Mouse (Mus musculus) MEL (cell line): Measurements from ENCODE around the gene Polr2h. TPM values are rescaled to one million over a fixed set of nuclear protein-coding genes. Genes with fewer than 3 reads are reported as not detected.

ENCODE experiments used
- DNase-seq: peaks from one replicate; pipeline ENCODE4 v3.0.0; 2011; ENCODE audit warnings: low read depth, low spot score
- H3K27ac ChIP-seq: 2 replicates; pipeline ENCODE4 v1.5.1; 2012; ENCODE audit warnings: low read depth, mild to moderate bottlenecking, control low read depth, low read length, moderate library complexity; ENCODE audit not compliant: control insufficient read depth
- H3K27me3 ChIP-seq, 2 experiments: fragments of 150-350 bp in 1 of 2; sonication (generic) in 1 of 2; 2 replicates each; pipeline ENCODE4 v1.6.1; 2012; ENCODE audit warnings: low read length in 2 of 2, mild to moderate bottlenecking in 2 of 2, improper control_type of control experiment in 1 of 2, moderate library complexity in 1 of 2; ENCODE audit not compliant: insufficient read depth in 2 of 2, control insufficient read depth in 1 of 2
- H3K36me3 ChIP-seq, 2 experiments: 2 replicates each; pipeline ENCODE4 v1.6.1; 2012 to 2014; ENCODE audit warnings: low read length in 2 of 2, improper control_type of control experiment in 1 of 2, inconsistent platforms in 1 of 2, mild to moderate bottlenecking in 1 of 2; ENCODE audit not compliant: insufficient read depth in 2 of 2, control insufficient read depth in 1 of 2
- H3K4me1 ChIP-seq, 2 experiments: fragments of 150-350 bp in 1 of 2; sonication (generic) in 1 of 2; 2 replicates each; pipeline ENCODE4 v1.6.1; 2012; ENCODE audit warnings: low read length in 2 of 2, improper control_type of control experiment in 1 of 2, mild to moderate bottlenecking in 1 of 2; ENCODE audit not compliant: insufficient read depth in 2 of 2, control insufficient read depth in 1 of 2
- H3K4me3 ChIP-seq, 2 experiments: fragments of 150-350 bp in 1 of 2; sonication (generic) in 1 of 2; 2 replicates each; pipeline ENCODE4 v1.5.1; 2012; ENCODE audit warnings: low read depth in 2 of 2, low read length in 2 of 2, mild to moderate bottlenecking in 2 of 2, moderate library complexity in 2 of 2, control low read depth in 1 of 2, improper control_type of control experiment in 1 of 2; ENCODE audit not compliant: control insufficient read depth in 1 of 2, insufficient read depth in 1 of 2
- H3K79me2 ChIP-seq: 2 replicates; pipeline ENCODE4 v1.6.1; 2012; ENCODE audit warnings: mild to moderate bottlenecking, low read length, moderate library complexity; ENCODE audit not compliant: control insufficient read depth, poor library complexity, insufficient read depth
- H3K9ac ChIP-seq: 2 replicates; pipeline ENCODE4 v1.6.1; 2012; ENCODE audit warnings: low read depth, mild to moderate bottlenecking, control low read depth, low read length, moderate library complexity; ENCODE audit not compliant: control insufficient read depth, poor library complexity, severe bottlenecking
- H3K9me3 ChIP-seq: fragments of 150-350 bp; sonication (generic); replicated peaks from 2 replicates; pipeline ENCODE4 v1.6.1; 2012; ENCODE audit warnings: mild to moderate bottlenecking, low read length, improper control_type of control experiment, moderate library complexity; ENCODE audit not compliant: insufficient read depth
- CHD2 ChIP-seq: IDR thresholded peaks from 2 replicates; pipeline ENCODE4 v1.6.1; 2011; ENCODE audit warnings: low read length, improper control_type of control experiment
- E2F4 ChIP-seq: IDR thresholded peaks from 2 replicates; pipeline ENCODE4 v1.6.1; 2011; ENCODE audit warnings: low read depth, low read length, improper control_type of control experiment, borderline replicate concordance
- ELF1 ChIP-seq: IDR thresholded peaks from 2 replicates; pipeline ENCODE4 v1.6.1; 2014; ENCODE audit warnings: low read depth, mild to moderate bottlenecking, inconsistent platforms, low read length, improper control_type of control experiment, moderate library complexity
- EP300 ChIP-seq, 2 experiments: IDR thresholded peaks; 2 replicates each; pipeline ENCODE4 v1.6.1; 2011; ENCODE audit warnings: improper control_type of control experiment in 2 of 2, low read length in 2 of 2, low read depth in 1 of 2, mild to moderate bottlenecking in 1 of 2
- HCFC1 ChIP-seq: IDR thresholded peaks from 2 replicates; pipeline ENCODE4 v1.6.1; 2012; ENCODE audit warnings: low read depth, mild to moderate bottlenecking, inconsistent platforms, low read length, improper control_type of control experiment, moderate library complexity
- KAT2A ChIP-seq: conservative IDR thresholded peaks from 2 replicates; pipeline ENCODE4 v1.6.1; 2012; ENCODE audit warnings: low read depth, low read length, improper control_type of control experiment, inconsistent platforms
- MAFK ChIP-seq: IDR thresholded peaks from 2 replicates; pipeline ENCODE4 v1.6.1; 2011; ENCODE audit warnings: low read depth, mild to moderate bottlenecking, low read length, improper control_type of control experiment, borderline replicate concordance
- MAZ ChIP-seq: IDR thresholded peaks from 2 replicates; pipeline ENCODE4 v1.6.1; 2012; ENCODE audit warnings: low read depth, mild to moderate bottlenecking, inconsistent platforms, low read length, improper control_type of control experiment
- MEF2A ChIP-seq: IDR thresholded peaks from 2 replicates; pipeline ENCODE4 v1.6.1; 2014; ENCODE audit warnings: low read depth, mild to moderate bottlenecking, inconsistent platforms, low read length, improper control_type of control experiment; ENCODE audit not compliant: poor library complexity, insufficient replicate concordance, severe bottlenecking; ENCODE audit errors: extremely low read depth
- MYC ChIP-seq: IDR thresholded peaks from 2 replicates; pipeline ENCODE4 v1.6.1; 2011; ENCODE audit warnings: low read depth, mild to moderate bottlenecking, low read length, improper control_type of control experiment, moderate library complexity
- NELFE ChIP-seq: IDR thresholded peaks from 2 replicates; pipeline ENCODE4 v1.6.1; 2011; ENCODE audit warnings: low read depth, low read length, improper control_type of control experiment
- POLR2A ChIP-seq, 2 experiments: IDR thresholded peaks; 2 replicates each; pipeline ENCODE4 v1.6.1; 2011 to 2012; ENCODE audit warnings: low read length in 2 of 2, mild to moderate bottlenecking in 2 of 2, control low read depth in 1 of 2, improper control_type of control experiment in 1 of 2, low read depth in 1 of 2, moderate library complexity in 1 of 2; ENCODE audit not compliant: control insufficient read depth in 1 of 2, insufficient read depth in 1 of 2, poor library complexity in 1 of 2
- POLR2AphosphoS2 ChIP-seq: IDR thresholded peaks from 2 replicates; pipeline ENCODE4 v1.6.1; 2011; ENCODE audit warnings: low read length, improper control_type of control experiment
- RCOR1 ChIP-seq: IDR thresholded peaks from 2 replicates; pipeline ENCODE4 v1.6.1; 2012; ENCODE audit warnings: low read depth, mild to moderate bottlenecking, inconsistent platforms, low read length, improper control_type of control experiment
- TAL1 ChIP-seq: IDR thresholded peaks from 2 replicates; pipeline ENCODE4 v1.6.1; 2012; ENCODE audit warnings: mild to moderate bottlenecking, inconsistent platforms, low read length, moderate library complexity, mixed read lengths
- TCF12 ChIP-seq: IDR thresholded peaks from 2 replicates; pipeline ENCODE4 v1.6.1; 2014; ENCODE audit warnings: low read depth, mild to moderate bottlenecking, inconsistent platforms, low read length, improper control_type of control experiment, moderate library complexity
- UBTF ChIP-seq: IDR thresholded peaks from 2 replicates; pipeline ENCODE4 v1.6.1; 2012; ENCODE audit warnings: low read depth, mild to moderate bottlenecking, inconsistent platforms, low read length, improper control_type of control experiment, moderate library complexity, borderline replicate concordance; ENCODE audit not compliant: insufficient read depth
- USF2 ChIP-seq, 2 experiments: IDR thresholded peaks; 2 replicates each; pipeline ENCODE4 v1.6.1; 2011 to 2012; ENCODE audit warnings: improper control_type of control experiment in 2 of 2, low read length in 2 of 2, borderline replicate concordance in 1 of 2, inconsistent platforms in 1 of 2, low read depth in 1 of 2, mild to moderate bottlenecking in 1 of 2; ENCODE audit not compliant: insufficient read depth in 1 of 2
- ZKSCAN1 ChIP-seq: IDR thresholded peaks from 2 replicates; pipeline ENCODE4 v1.6.1; 2012; ENCODE audit warnings: low read depth, mild to moderate bottlenecking, inconsistent platforms, low read length, improper control_type of control experiment, moderate library complexity
- ZNF384 ChIP-seq: IDR thresholded peaks from 2 replicates; pipeline ENCODE4 v1.6.1; 2012; ENCODE audit warnings: low read depth, mild to moderate bottlenecking, inconsistent platforms, low read length, improper control_type of control experiment
- polyA plus RNA-seq, 2 experiments: library from polyadenylated mRNA; stranded (reverse) in 1 of 2; unstranded in 1 of 2; fragments of >175 nt in 1 of 2; fragments of >200 nt in 1 of 2; gene quantifications; 2 replicates each; pipeline versions ENCODE4 v1.2.1 to v1.2.4; 2012; ENCODE audit warnings: low replicate concordance in 2 of 2, low read depth in 1 of 2; ENCODE audit not compliant: insufficient read length in 2 of 2, insufficient read depth in 1 of 2, missing spikeins in 1 of 2
- total RNA-seq: library from RNA; depleted of rRNA; stranded (reverse); fragments of 300-350 nt; gene quantifications from 2 replicates; pipeline ENCODE4 v1.2.3, GENCODE M21; 2012

Polr2h gene
- total and polyA plus RNA-seq, 3 experiments = 95.4 to 180 TPM; not detected in 1

DNA sequence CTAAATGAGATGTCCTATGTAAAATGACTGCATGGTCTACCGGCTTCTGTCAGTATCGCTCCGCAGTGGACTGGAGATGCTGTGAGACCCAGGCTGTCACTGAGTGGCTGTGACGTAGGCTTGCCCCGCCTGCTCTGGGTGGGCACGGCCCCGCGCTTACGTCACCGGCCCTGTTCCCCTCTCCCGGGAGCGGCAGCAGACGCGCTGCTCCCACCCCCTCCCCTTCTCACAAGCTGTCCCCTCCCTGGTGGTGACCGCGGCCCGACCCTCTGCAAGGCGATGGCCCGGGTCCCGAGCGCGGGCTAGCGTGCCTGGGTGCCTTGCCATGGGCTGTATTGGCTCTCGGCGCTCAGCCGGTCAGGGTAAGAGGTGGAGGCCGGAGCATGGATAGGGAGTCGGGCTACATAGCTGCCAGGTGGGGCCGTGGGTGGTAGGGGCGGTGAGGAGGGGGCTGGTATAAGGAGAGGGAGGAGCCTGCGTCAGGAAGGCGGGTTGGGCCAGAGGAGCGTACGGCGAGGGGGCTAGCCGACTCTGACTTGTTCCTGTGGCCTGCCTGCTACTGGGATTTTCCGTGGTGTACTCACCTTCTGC lies 24.3 kb upstream of the Polr2h start, which contains the start of gene Fam131a:
Gene Fam131a (plus strand): TSS at position 131 of the 591 bp plus-strand sequence.
- Histone ChIP-seq H3K9me3 (no peaks in the 10 kb centered on the region), H3K9ac (no peak within 1 kb of the TSS), H3K79me2 (no peaks in the 10 kb centered on the region), H3K4me3 (no peak within 1 kb of the TSS), H3K27me3 (no peaks in the 10 kb centered on the region), H3K4me1 (no peaks in the 10 kb centered on the region), H3K27ac (no peak within 1 kb of the TSS), H3K36me3 (peaks cover 5 to 16% of the 10 kb centered on the region in 2 experiments; a peak in 3 of 4 replicates)
- TF ChIP-seq POLR2AphosphoS2 (0 out of 2 replicates have a peak, but pooled peaks have one; percentile 67), ZKSCAN1 (no peak), MAZ (no peak), EP300 (IDR thresholded peaks at IDR 0.05; ENCODE audit: low read depth in 1 of 2, low read length in 2 of 2) (no peak), POLR2A (IDR thresholded peaks at IDR 0.05; ENCODE audit: control insufficient read depth in 1 of 2, insufficient read depth in 1 of 2, low read depth in 1 of 2, low read length in 2 of 2, poor library complexity in 1 of 2) (peak in 1 of 2 experiments; percentile 45; a peak in 1 of 4 replicates), MYC (no peak), ELF1 (no peak)
- DNase-seq = no peak

DNA sequence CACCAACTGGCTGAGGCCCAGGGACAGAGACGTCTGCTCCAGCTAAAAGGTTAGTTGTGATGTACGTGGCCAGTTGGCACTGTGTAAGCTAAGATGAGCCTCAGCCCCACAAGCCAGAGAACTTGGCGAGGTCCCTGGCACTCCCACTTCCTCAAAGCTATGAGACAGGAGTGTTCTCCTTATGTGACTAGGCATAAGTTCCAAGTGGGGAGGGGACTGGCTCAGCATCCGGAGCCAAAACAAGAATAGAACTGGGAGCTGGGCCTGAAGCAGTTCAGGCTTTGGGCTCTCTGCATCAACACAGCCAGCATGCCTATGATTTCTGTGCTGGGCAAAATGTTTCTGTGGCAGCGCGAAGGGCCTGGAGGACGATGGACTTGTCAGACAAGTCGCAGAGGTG lies 22.7 kb upstream of the Polr2h start:
- TF ChIP-seq CHD2 (no peak), ELF1 (no peak), ZNF384 (no peak), NELFE (no peak), UBTF (no peak), RCOR1 (no peak), TCF12 (no peak), E2F4 (no peak), MEF2A (no peak), KAT2A (no peak), HCFC1 (no peak), ZKSCAN1 (no peak), MAFK (no peak), TAL1 (no peak), USF2 (IDR thresholded peaks at IDR 0.05; ENCODE audit: borderline replicate concordance in 1 of 2, insufficient read depth in 1 of 2, low read depth in 1 of 2, low read length in 2 of 2) (no peak)
- H3K27me3 ChIP-seq = no peaks in the 10 kb centered on the region
- no peak overlapping the region for H3K9ac ChIP-seq
- H3K4me3 ChIP-seq = no peak overlapping the region
- no peaks in the 10 kb centered on the region for H3K4me1 ChIP-seq
- no peaks in the 10 kb centered on the region for H3K9me3 ChIP-seq
- H3K79me2 ChIP-seq = no peaks in the 10 kb centered on the region
- peaks cover 2 to 6% of the 10 kb centered on the region in 2 experiments; a peak in 3 of 4 replicates for H3K36me3 ChIP-seq
- no peak overlapping the region for H3K27ac ChIP-seq
- DNase-seq = peak; percentile 40
